Mouse (Mus musculus): ENCODE results near the gene Fkbp1a. TPM values are rescaled to one million over a fixed set of nuclear protein-coding genes. Genes with fewer than 3 reads are reported as not detected.

Gene Fkbp1a
- polyA plus RNA-seq, 1 experiment: 97.9 TPM

GRCm38 (mm10) chr2:151530378-151531230 lies 11.7 kb upstream of the Fkbp1a start:
- no peaks in the 10 kb centered on the region for H3K36me3 ChIP-seq (ENCODE audit: control insufficient read depth, insufficient read depth, low read length)
- H3K4me1 ChIP-seq (ENCODE audit: control insufficient read depth, insufficient read depth, low read length): no peaks in the 10 kb centered on the region
- H3K4me3 ChIP-seq (ENCODE audit: insufficient read depth, low read depth, low read length): no peak overlapping the region
- no peak for DNase-seq
- WGBS: 55% methylated on average over 8 of the region's 8 CpGs
- no peak for TF ChIP-seq CTCF (conservative IDR thresholded peaks at IDR 0.05; ENCODE audit: insufficient read depth, insufficient read length, low read depth, low read length)
- TF ChIP-seq POLR2A (IDR thresholded peaks at IDR 0.05; ENCODE audit: low read depth, low read length): no peak
- H3K27me3 ChIP-seq (replicated peaks; ENCODE audit: control insufficient read depth, insufficient read depth, low read length): no peaks in the 10 kb centered on the region
- H3K27ac ChIP-seq (ENCODE audit: insufficient read depth, low read depth, low read length): no peak overlapping the region

- no peak overlapping the region for H3K4me3 ChIP-seq (ENCODE audit: insufficient read depth, low read depth, low read length)
- H3K27ac ChIP-seq (ENCODE audit: insufficient read depth, low read depth, low read length): no peak overlapping the region
- 83% methylated on average over 6 of the region's 6 CpGs for WGBS
- no peaks in the 10 kb centered on the region for H3K27me3 ChIP-seq (replicated peaks; ENCODE audit: control insufficient read depth, insufficient read depth, low read length)
- no peaks in the 10 kb centered on the region for H3K36me3 ChIP-seq (ENCODE audit: control insufficient read depth, insufficient read depth, low read length)
- H3K4me1 ChIP-seq (ENCODE audit: control insufficient read depth, insufficient read depth, low read length): no peaks in the 10 kb centered on the region
- no peak for DNase-seq
- TF ChIP-seq POLR2A (IDR thresholded peaks at IDR 0.05; ENCODE audit: low read depth, low read length): no peak
- no peak for TF ChIP-seq CTCF (conservative IDR thresholded peaks at IDR 0.05; ENCODE audit: insufficient read depth, insufficient read length, low read depth, low read length)
Measured at GRCm38 (mm10) chr2:151533632-151534031, 8.7 kb upstream of the Fkbp1a start.

- no peaks in the 10 kb centered on the region for H3K4me1 ChIP-seq (ENCODE audit: control insufficient read depth, insufficient read depth, low read length)
- no peaks in the 10 kb centered on the region for H3K27me3 ChIP-seq (replicated peaks; ENCODE audit: control insufficient read depth, insufficient read depth, low read length)
- H3K4me3 ChIP-seq (ENCODE audit: insufficient read depth, low read depth, low read length): no peak overlapping the region
- H3K27ac ChIP-seq (ENCODE audit: insufficient read depth, low read depth, low read length): no peak overlapping the region; the same call in 1 of the 2 replicates
- peak; percentile 10 for DNase-seq
- whole genome bisulfite sequencing: 55% methylated on average over 1 of the region's 1 CpGs
- no peak for TF ChIP-seq POLR2A (IDR thresholded peaks at IDR 0.05; ENCODE audit: low read depth, low read length)
- no peak for TF ChIP-seq CTCF (conservative IDR thresholded peaks at IDR 0.05; ENCODE audit: insufficient read depth, insufficient read length, low read depth, low read length)
- no peaks in the 10 kb centered on the region for H3K36me3 ChIP-seq (ENCODE audit: control insufficient read depth, insufficient read depth, low read length)
Measured at GRCm38 (mm10) chr2:151535961-151536617, 6.2 kb upstream of the Fkbp1a start.

- no peak for TF ChIP-seq CTCF (conservative IDR thresholded peaks at IDR 0.05; ENCODE audit: insufficient read depth, insufficient read length, low read depth, low read length)
- no peak for TF ChIP-seq POLR2A (IDR thresholded peaks at IDR 0.05; ENCODE audit: low read depth, low read length)
- Histone ChIP-seq H3K4me1 (ENCODE audit: control insufficient read depth, insufficient read depth, low read length) (no peaks in the 10 kb centered on the region; the same call in 1 of the 2 replicates), H3K27me3 (replicated peaks; ENCODE audit: control insufficient read depth, insufficient read depth, low read length) (no peaks in the 10 kb centered on the region), H3K36me3 (ENCODE audit: control insufficient read depth, insufficient read depth, low read length) (no peaks in the 10 kb centered on the region), H3K4me3 (ENCODE audit: insufficient read depth, low read depth, low read length) (no peak overlapping the region), H3K27ac (ENCODE audit: insufficient read depth, low read depth, low read length) (peak overlapping the region; percentile 73)
- DNase-seq: peak; percentile 77
- WGBS: 36% methylated on average over 5 of the region's 5 CpGs
Measured at GRCm38 (mm10) chr2:151536618-151536974, 5.7 kb upstream of the Fkbp1a start.

- DNase-seq: no peak
- 57% methylated on average over 4 of the region's 4 CpGs for WGBS
- H3K36me3 ChIP-seq (ENCODE audit: control insufficient read depth, insufficient read depth, low read length): no peaks in the 10 kb centered on the region
- TF ChIP-seq CTCF (conservative IDR thresholded peaks at IDR 0.05; ENCODE audit: insufficient read depth, insufficient read length, low read depth, low read length): no peak
- TF ChIP-seq POLR2A (IDR thresholded peaks at IDR 0.05; ENCODE audit: low read depth, low read length): no peak
- no peak overlapping the region for H3K27ac ChIP-seq (ENCODE audit: insufficient read depth, low read depth, low read length)
- H3K4me1 ChIP-seq (ENCODE audit: control insufficient read depth, insufficient read depth, low read length): peaks cover 3% of the 10 kb centered on the region
- H3K4me3 ChIP-seq (ENCODE audit: insufficient read depth, low read depth, low read length): no peak overlapping the region
- H3K27me3 ChIP-seq (replicated peaks; ENCODE audit: control insufficient read depth, insufficient read depth, low read length): no peaks in the 10 kb centered on the region
Measured at GRCm38 (mm10) chr2:151538646-151539045, 3.6 kb upstream of the Fkbp1a start.

- Histone ChIP-seq H3K27me3 (replicated peaks; ENCODE audit: control insufficient read depth, insufficient read depth, low read length) (no peaks in the 10 kb centered on the region), H3K36me3 (ENCODE audit: control insufficient read depth, insufficient read depth, low read length) (no peaks in the 10 kb centered on the region), H3K4me1 (ENCODE audit: control insufficient read depth, insufficient read depth, low read length) (peaks cover 17% of the 10 kb centered on the region), H3K27ac (ENCODE audit: insufficient read depth, low read depth, low read length) (peak overlapping the region; percentile 40), H3K4me3 (ENCODE audit: insufficient read depth, low read depth, low read length) (peak overlapping the region; percentile 81)
- peak; percentile 73 for DNase-seq
- TF ChIP-seq CTCF (conservative IDR thresholded peaks at IDR 0.05; ENCODE audit: insufficient read depth, insufficient read length, low read depth, low read length) (no peak), POLR2A (IDR thresholded peaks at IDR 0.05; ENCODE audit: low read depth, low read length) (no peak)
- 3% methylated on average over 21 of the region's 21 CpGs for WGBS
Measured at GRCm38 (mm10) chr2:151543063-151543895, 996 bp downstream of the Fkbp1a start.
